Mouse (Mus musculus) liver, embryonic 11.5 days (tissue): Measurements from ENCODE around the gene Gm29609. TPM values are rescaled to one million over a fixed set of nuclear protein-coding genes. Genes with fewer than 3 reads are reported as not detected.
"Not testable (repeated sequence)": the region's sequence is repeated elsewhere in the genome, so short reads cannot be mapped to it uniquely, and the experiment has no call there.

Experiments
- ATAC-seq: fragments of 200-750 bp; cut with Nextera tagmentation; replicated peaks from 2 replicates; pipeline ENCODE4 v1.8.0; 2017; ENCODE audit warnings: moderate number of reproducible peaks, mild to moderate bottlenecking, moderate TSS enrichment, moderate library complexity; ENCODE audit not compliant: low FRiP score
- DNase-seq: peaks from one replicate; pipeline ENCODE4 v3.0.0-alpha.2; 2017; ENCODE audit warnings: low spot score
- H3K27ac ChIP-seq: fragments of 300-500 bp; sonication (generic); 2 replicates; pipeline ENCODE4 v1.5.1; 2014; ENCODE audit warnings: mild to moderate bottlenecking, low read depth, low read length, control low read depth
- H3K27me3 ChIP-seq: fragments of 300-500 bp; sonication (generic); replicated peaks from 2 replicates; pipeline ENCODE4 v1.6.1; 2014; ENCODE audit warnings: low read length, mixed read lengths; ENCODE audit not compliant: control insufficient read depth, insufficient read depth
- H3K36me3 ChIP-seq: fragments of 300-500 bp; sonication (generic); 2 replicates; pipeline ENCODE4 v1.6.1; 2014; ENCODE audit warnings: mild to moderate bottlenecking, low read length, moderate library complexity, mixed read lengths; ENCODE audit not compliant: control insufficient read depth, insufficient read depth
- H3K4me1 ChIP-seq: fragments of 300-500 bp; sonication (generic); replicated peaks from 2 replicates; pipeline ENCODE4 v1.6.1; 2014; ENCODE audit warnings: low read length, mixed read lengths; ENCODE audit not compliant: control insufficient read depth, insufficient read depth
- H3K4me2 ChIP-seq: fragments of 300-500 bp; sonication (generic); 2 replicates; pipeline ENCODE4 v1.6.1; 2014; ENCODE audit warnings: mild to moderate bottlenecking, control low read depth, moderate library complexity
- H3K4me3 ChIP-seq: fragments of 300-500 bp; sonication (generic); 2 replicates; pipeline ENCODE4 v1.5.1; 2014; ENCODE audit warnings: low read depth, low read length, control low read depth
- H3K9ac ChIP-seq: fragments of 300-500 bp; sonication (generic); 2 replicates; pipeline ENCODE4 v1.6.1; 2014; ENCODE audit warnings: low read depth, low read length, control low read depth
- H3K9me3 ChIP-seq: fragments of 300-500 bp; sonication (generic); 2 replicates; pipeline ENCODE4 v1.6.1; 2016; ENCODE audit warnings: low read length, inconsistent platforms, mixed read lengths; ENCODE audit not compliant: control insufficient read depth
- WGBS: fragments of 180-500 bp; shearing (Covaris S2); extraction: QIAGEN DNeasy Blood & Tissue Kit; methylation state at CpG from one replicate; pipeline ENCODE4 v1.1.7; 2014; 5-methylcytosine and 5-hydroxymethylcytosine counted together
- polyA plus RNA-seq: library from polyadenylated mRNA; unstranded; fragments of >200 nt; fragmentation: Nextera tagmentation; extraction: Ambion mirVana; gene quantifications from 2 replicates; pipeline ENCODE4 v1.2.1, GENCODE M21; 2014

Gene Gm29609
- polyA plus RNA-seq, 1 experiment from 2014 or later, result 1.5 TPM

GRCm38 (mm10) chr5:31218294-31218693 is 38.6 kb upstream of the Gm29609 start:
- Histone ChIP-seq H3K36me3 (no peaks in the 10 kb centered on the region), H3K4me1 (peaks cover 9% of the 10 kb centered on the region), H3K4me3 (peak overlapping the region; percentile 93), H3K27me3 (no peaks in the 10 kb centered on the region), H3K9ac (no peak overlapping the region), H3K27ac (peak overlapping the region; percentile 92), H3K9me3 (no peaks in the 10 kb centered on the region), H3K4me2 (peak overlapping the region; percentile 91)
- WGBS, result 30% methylated on average over 7 of the region's 7 CpGs
- DNase-seq (no peak), ATAC-seq (peak; percentile 54)

- H3K27me3 ChIP-seq, H3K4me1 ChIP-seq, H3K27ac ChIP-seq, DNase-seq, H3K9ac ChIP-seq, H3K4me3 ChIP-seq, H3K36me3 ChIP-seq, H3K4me2 ChIP-seq, ATAC-seq, H3K9me3 ChIP-seq: not testable (repeated sequence)
- 74% methylated on average over 6 of the region's 6 CpGs for WGBS
These were observed 36.8 kb upstream of the Gm29609 start for GRCm38 (mm10) chr5:31216554-31216953.

- Histone ChIP-seq H3K27me3 (no peaks in the 10 kb centered on the region), H3K9me3 (peaks cover 5% of the 10 kb centered on the region), H3K4me1 (peaks cover 20% of the 10 kb centered on the region), H3K36me3 (peaks cover 45% of the 10 kb centered on the region), H3K4me2 (no peak overlapping the region), H3K4me3 (no peak overlapping the region), H3K9ac (no peak overlapping the region), H3K27ac (no peak overlapping the region)
- no peak for DNase-seq
- no peak for ATAC-seq
- WGBS, result 92% methylated on average over 6 of the region's 6 CpGs
These were observed 24.7 kb upstream of the Gm29609 start for GRCm38 (mm10) chr5:31204421-31204820.

GRCm38 (mm10) chr5:31203866-31204265 is 24.2 kb upstream of the Gm29609 start:
- Histone ChIP-seq H3K4me2 (no peak overlapping the region), H3K27ac (no peak overlapping the region), H3K9me3 (peaks cover 5% of the 10 kb centered on the region), H3K4me1 (peaks cover 20% of the 10 kb centered on the region), H3K36me3 (peaks cover 51% of the 10 kb centered on the region), H3K4me3 (no peak overlapping the region), H3K27me3 (no peaks in the 10 kb centered on the region), H3K9ac (no peak overlapping the region)
- WGBS, result 88% methylated on average over 2 of the region's 2 CpGs
- DNase-seq (no peak), ATAC-seq (no peak)

- peak overlapping the region; percentile 70 for H3K4me2 ChIP-seq
- peak overlapping the region; percentile 67; the same call in 1 of the 2 replicates for H3K27ac ChIP-seq
- no peak for ATAC-seq
- peaks cover 20% of the 10 kb centered on the region for H3K4me1 ChIP-seq
- no peak for DNase-seq
- 84% methylated on average over 7 of the region's 7 CpGs for WGBS
- peak overlapping the region; percentile 58 for H3K9ac ChIP-seq
- peaks cover 5% of the 10 kb centered on the region for H3K9me3 ChIP-seq
- H3K27me3 ChIP-seq, result no peaks in the 10 kb centered on the region
- peak overlapping the region; percentile 86 for H3K4me3 ChIP-seq
- H3K36me3 ChIP-seq, result peaks cover 57% of the 10 kb centered on the region
These were observed 23.2 kb upstream of the Gm29609 start for GRCm38 (mm10) chr5:31202933-31203332.

- Histone ChIP-seq H3K4me1 (peaks cover 20% of the 10 kb centered on the region), H3K9me3 (peaks cover 5% of the 10 kb centered on the region), H3K9ac (peak within 1 kb of the TSS; percentile 83), H3K4me3 (peak within 1 kb of the TSS; percentile 86), H3K27ac (peak within 1 kb of the TSS; percentile 80), H3K36me3 (peaks cover 58% of the 10 kb centered on the region), H3K4me2 (peak within 1 kb of the TSS; percentile 93), H3K27me3 (no peaks in the 10 kb centered on the region)
- WGBS, result under 1% methylated on average over 51 of the region's 53 CpGs
- DNase-seq, result peak; percentile 91
- ATAC-seq, result peak; percentile 94
These were observed 22.3 kb upstream of the Gm29609 start, which contains the start of gene Zfp513 for GRCm38 (mm10) chr5:31201742-31202590. Zfp513 (minus strand) TSS chr5:31202303.

GRCm38 (mm10) chr5:31201042-31201741 is 21.5 kb upstream of the Gm29609 start:
- Histone ChIP-seq H3K27me3 (no peaks in the 10 kb centered on the region), H3K36me3 (peaks cover 64% of the 10 kb centered on the region)
- WGBS, result 20% methylated on average over 13 of the region's 13 CpGs

GRCm38 (mm10) chr5:31200327-31200768 is 20.6 kb upstream of the Gm29609 start:
- DNase-seq (no peak), ATAC-seq (no peak)
- peaks cover 5% of the 10 kb centered on the region for H3K9me3 ChIP-seq
- H3K4me2 ChIP-seq, result peak overlapping the region; percentile 93
- 0 out of 2 replicates have a peak overlapping the region, but pooled peaks have one; percentile 8 for H3K9ac ChIP-seq
- peak overlapping the region; percentile 86; the same call in 1 of the 2 replicates for H3K4me3 ChIP-seq
- H3K27ac ChIP-seq, result 0 out of 2 replicates have a peak overlapping the region, but pooled peaks have one; percentile 56
- peaks cover 20% of the 10 kb centered on the region for H3K4me1 ChIP-seq
- H3K36me3 ChIP-seq, result peaks cover 66% of the 10 kb centered on the region
- no peaks in the 10 kb centered on the region for H3K27me3 ChIP-seq
- 89% methylated on average over 27 of the region's 27 CpGs for WGBS

More at GRCm38 (mm10) chr5:31201042-31201741, 21.5 kb upstream of the Gm29609 start:
- peak overlapping the region; percentile 93 for H3K4me2 ChIP-seq
- H3K4me3 ChIP-seq, result peak overlapping the region; percentile 86
- H3K27ac ChIP-seq, result peak overlapping the region; percentile 80
- H3K9me3 ChIP-seq, result peaks cover 5% of the 10 kb centered on the region
- DNase-seq (peak; percentile 54), ATAC-seq (no peak)
- H3K9ac ChIP-seq, result peak overlapping the region; percentile 83
- peaks cover 20% of the 10 kb centered on the region for H3K4me1 ChIP-seq
